Mouse (Mus musculus) cortical plate, adult 2 months (tissue): ENCODE measurements at regions not wholly inside any gene's neighbourhood (a gene's known extent, or its start where the extent isn't known, plus 50 kb on each side); places are given as distances from the start of the nearest gene placed in this dataset.

Source experiments
- CTCF ChIP-seq: fragments of 200-500 bp; IDR thresholded peaks from 2 replicates; pipeline ENCODE4 v1.5.1; 2011; ENCODE audit warnings: mild to moderate bottlenecking, control low read depth, low read length; ENCODE audit not compliant: insufficient read depth; ENCODE audit errors: extremely low read depth
- POLR2A ChIP-seq: fragments of 200-500 bp; IDR thresholded peaks from 2 replicates; pipeline ENCODE4 v1.6.1; 2011; ENCODE audit warnings: mild to moderate bottlenecking, low read length, control low read depth; ENCODE audit not compliant: insufficient read depth; ENCODE audit errors: extremely low read depth

DNA sequence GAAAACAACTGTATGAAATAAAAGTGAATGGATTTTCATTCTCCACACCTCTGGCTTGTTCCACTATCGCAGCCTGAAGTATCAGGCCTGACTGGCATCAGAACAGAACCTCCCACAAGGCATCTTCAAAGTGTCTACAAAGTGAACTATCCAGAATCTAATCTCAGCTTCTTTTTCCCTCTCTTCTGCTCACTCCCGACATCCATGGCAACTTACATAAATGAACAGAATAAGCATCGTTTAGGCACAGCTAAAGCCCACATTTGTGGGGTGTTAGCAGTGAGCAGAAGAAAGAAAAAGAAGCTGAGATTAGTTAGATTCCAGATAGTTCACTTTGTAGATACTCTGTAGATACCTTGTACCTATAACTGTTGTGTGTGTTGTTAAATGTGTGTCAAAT, 182.0 kb downstream of the Lmo4 start:
- TF ChIP-seq POLR2A (no peak), CTCF (no peak)
